Mouse (Mus musculus): ENCODE measurements at regions not wholly inside any gene's neighbourhood (a gene's known extent, or its start where the extent isn't known, plus 50 kb on each side); places are given as distances from the start of the nearest gene placed in this dataset.

- DNase-seq, result no peak
Measured at GRCm38 (mm10) chr3:41172306-41173215, 89.7 kb upstream of the Pgrmc2 start.

GRCm38 (mm10) chr3:41171772-41172171 lies 88.9 kb upstream of the Pgrmc2 start:
- no peak for DNase-seq

GRCm38 (mm10) chr3:41171310-41171709 lies 88.5 kb upstream of the Pgrmc2 start:
- no peak for DNase-seq

GRCm38 (mm10) chr3:41170566-41170965 lies 87.7 kb upstream of the Pgrmc2 start:
- no peak for DNase-seq

- no peak for DNase-seq
Measured at GRCm38 (mm10) chr3:41169430-41169829, 86.6 kb upstream of the Pgrmc2 start.

GRCm38 (mm10) chr3:41168181-41168967 lies 85.5 kb upstream of the Pgrmc2 start:
- no peak for DNase-seq

GRCm38 (mm10) chr3:41167476-41167875 lies 84.6 kb upstream of the Pgrmc2 start:
- DNase-seq, result no peak

- no peak for DNase-seq
Measured at GRCm38 (mm10) chr3:41164736-41165135, 81.9 kb upstream of the Pgrmc2 start.

GRCm38 (mm10) chr3:41163767-41164166 lies 80.9 kb upstream of the Pgrmc2 start:
- no peak for DNase-seq

GRCm38 (mm10) chr3:41162514-41162913 lies 79.7 kb upstream of the Pgrmc2 start:
- DNase-seq, result no peak

- no peak for DNase-seq
Measured at GRCm38 (mm10) chr3:41160648-41161047, 77.8 kb upstream of the Pgrmc2 start.

- DNase-seq, result no peak
Measured at GRCm38 (mm10) chr3:41158314-41158973, 75.6 kb upstream of the Pgrmc2 start.

GRCm38 (mm10) chr3:41157428-41157827 lies 74.6 kb upstream of the Pgrmc2 start:
- DNase-seq, result no peak

GRCm38 (mm10) chr3:41156562-41156961 lies 73.7 kb upstream of the Pgrmc2 start:
- DNase-seq, result no peak

- no peak for DNase-seq
Measured at GRCm38 (mm10) chr3:41155132-41155760, 72.4 kb upstream of the Pgrmc2 start.

- DNase-seq, result no peak
Measured at GRCm38 (mm10) chr3:41154402-41154801, 71.6 kb upstream of the Pgrmc2 start.

GRCm38 (mm10) chr3:41151989-41152388 lies 69.1 kb upstream of the Pgrmc2 start:
- no peak for DNase-seq

GRCm38 (mm10) chr3:41140391-41140790 lies 57.5 kb upstream of the Pgrmc2 start:
- DNase-seq, result no peak

GRCm38 (mm10) chr3:41137931-41138330 lies 55.1 kb upstream of the Pgrmc2 start:
- no peak for DNase-seq

GRCm38 (mm10) chr3:41132889-41133288 lies 50.0 kb upstream of the Pgrmc2 start:
- DNase-seq, result no peak

Measured in cerebellum, postnatal 14 days (tissue).